Comparison of ENCODE assay signal across 8 mouse cellular contexts in genomic region chr6:71143894-71144455, GRCm38 (mm10). TPM values are rescaled to one million over a fixed set of nuclear protein-coding genes. Genes with fewer than 3 reads are reported as not detected.
DNase-seq lines count a peak whose midpoint lies in the region; ATAC-seq and TF ChIP-seq lines count a peak whose summit lies in the region.

TSS of gene Thnsl2 (minus strand) at chr6:71144439.

- peak within 1 kb of the TSS; percentile 84 for H3K9ac ChIP-seq in hindbrain, embryonic 14.5 days

- peak; percentile 43 to 69 for DNase-seq in cerebellum, postnatal 4 days (ENCODE audit: low spot score in 2 of 2)
- peak; percentile 84 for DNase-seq in gastrocnemius, adult 2 months
- peak; percentile 66 for DNase-seq in hindbrain, embryonic 14.5 days (ENCODE audit: low spot score)
- peak; percentile 63 to 66 for DNase-seq in layer of hippocampus, postnatal 36 days
- peak; percentile 87 for DNase-seq in lung, postnatal 10 days
- peak; percentile 67 for DNase-seq in ovary, postnatal 14 days (ENCODE audit: low spot score)
- DNase-seq in thymus, postnatal 4 days, result peak; percentile 78

- H3K9me3 ChIP-seq in hindbrain, embryonic 14.5 days (ENCODE audit: control insufficient read depth, low read length), result no peaks in the 10 kb centered on the region

- ATAC-seq in activated CD4-positive, CD25-positive, alpha-beta regulatory T cell, adult 4 months, result peak; percentile 80
- ATAC-seq in hindbrain, embryonic 14.5 days (ENCODE audit: low FRiP score), result peak; percentile 91

- H3K27ac ChIP-seq in gastrocnemius, adult 2 months, result peak within 1 kb of the TSS; percentile 90
- H3K27ac ChIP-seq in hindbrain, embryonic 14.5 days, result peak within 1 kb of the TSS; percentile 79

- peak within 1 kb of the TSS; percentile 93 for H3K4me3 ChIP-seq in gastrocnemius, adult 2 months
- peak within 1 kb of the TSS; percentile 67 for H3K4me3 ChIP-seq in hindbrain, embryonic 14.5 days (replicated peaks; ENCODE audit: low read length)

- H3K27me3 ChIP-seq in hindbrain, embryonic 14.5 days (ENCODE audit: control insufficient read depth, insufficient read depth, low read length), result no peaks in the 10 kb centered on the region

- under 1% methylated on average over 32 of the region's 32 CpGs for WGBS in hindbrain, embryonic 14.5 days

- peak; percentile 66 for TF ChIP-seq CTCF in gastrocnemius, adult 2 months (IDR thresholded peaks at IDR 0.05)

- H3K4me2 ChIP-seq in hindbrain, embryonic 14.5 days (replicated peaks), result peak within 1 kb of the TSS; percentile 94

- H3K4me1 ChIP-seq in hindbrain, embryonic 14.5 days (replicated peaks; ENCODE audit: control insufficient read depth, insufficient read depth, low read length), result 0 out of 2 replicates have a peak, but pooled peaks cover 5% of the 10 kb centered on the region

- no peaks in the 10 kb centered on the region for H3K36me3 ChIP-seq in hindbrain, embryonic 14.5 days (replicated peaks; ENCODE audit: control insufficient read depth, insufficient read depth)

- intact Hi-C loops in gastrocnemius, adult 2 months (cut with DNase I), result no loop called here

RNA-seq across cellular contexts. Expression of gene Thnsl2, which starts in this region (rescaled TPM):
- polyA plus RNA-seq in activated CD4-positive, CD25-positive, alpha-beta regulatory T cell, adult 4 months (2017; shearing (Covaris generic)), result 1 to 10 TPM; 1.7 to 2.2 TPM
- 1 to 10 TPM; 5.3 to 8.2 TPM for total RNA-seq in gastrocnemius, adult 2 months (2021)
- 4.5 and 5.5 TPM in 2 replicates for polyA plus RNA-seq in hindbrain, embryonic 14.5 days (2014; fragmentation: Nextera tagmentation; extraction: Ambion mirVana)
- 1 to 10 TPM; 3.1 to 3.7 TPM for total RNA-seq in layer of hippocampus, postnatal 36 days (2021)

Comparison
In these comparisons a context has a peak if more than half of its experiments do, and no peak if none do; other contexts are left out.
1. Peak in every context shown above with its lines: DNase-seq, ATAC-seq, H3K4me3 ChIP-seq and H3K27ac ChIP-seq.